ENCODE assay signal across 9 mouse cellular contexts in the genomic region with DNA sequence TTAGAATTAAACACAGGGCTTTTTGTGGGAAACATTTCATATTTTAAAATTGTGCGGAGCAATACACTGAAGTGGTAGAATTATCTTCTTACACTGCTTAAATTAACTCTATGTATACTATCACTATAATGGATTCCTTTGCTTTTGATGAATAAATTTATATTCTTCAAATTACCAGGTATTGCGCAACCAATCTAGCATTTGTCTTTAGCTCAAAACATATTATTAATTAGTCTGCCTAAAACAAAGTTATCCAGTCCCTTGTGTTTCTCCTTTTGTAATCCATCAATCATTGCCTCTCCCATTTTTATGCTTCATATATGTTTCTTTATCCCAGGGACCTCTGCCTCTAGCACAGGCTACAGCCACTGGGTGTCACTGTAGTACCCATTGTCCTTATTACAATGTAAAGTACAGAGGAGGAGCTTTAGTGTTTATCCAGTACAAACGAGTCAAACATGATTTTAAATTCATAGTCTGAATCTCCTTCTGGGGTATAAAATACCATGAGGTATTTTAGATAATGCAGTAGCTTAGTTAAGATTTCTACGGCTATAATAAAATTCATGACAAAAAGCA.
DNase-seq lines count a peak whose midpoint lies in the region.
"Had no signal": no experiment of that assay in that cellular context is flagged by ENCODE, and none has a peak within 500 bp of the region (broad histone marks: within the 10 kb centered on the region; RNA-seq: fewer than 3 reads in every experiment).

No protein-coding gene starts in this region.

- DNase-seq in adrenal gland, postnatal 10 days: peak; percentile 2
- no peak for DNase-seq in adrenal gland, postnatal 25 days
- peak; percentile 27 to 34 for DNase-seq in left cerebral cortex, adult 18-20 months (ENCODE audit: low spot score in 2 of 2)
- DNase-seq in left cerebral cortex, postnatal 36 days (ENCODE audit: low spot score in 2 of 2): no peak
- peak; percentile 11 for DNase-seq in ES-CJ7 (ENCODE audit: low read depth, low spot score)
- peak; percentile 44 to 52 for DNase-seq in cerebellum, postnatal 36 days
- no peak for DNase-seq in thymus, postnatal 14 days
- no peak for DNase-seq in lung, adult 18-20 months
- DNase-seq: liver, postnatal 0 days had no signal

- intact Hi-C loops in left cerebral cortex, postnatal 36 days (cut with DNase I): no loop called here

Comparison
In these comparisons a context has a peak if more than half of its experiments do, and no peak if none do; other contexts are left out.
1. DNase-seq: peak in adrenal gland, postnatal 10 days (single experiment), left cerebral cortex, adult 18-20 months (2 of 2), ES-CJ7 (single experiment) and cerebellum, postnatal 36 days (2 of 2); none in adrenal gland, postnatal 25 days (single experiment), left cerebral cortex, postnatal 36 days (0 of 2), thymus, postnatal 14 days (single experiment) and lung, adult 18-20 months (0 of 2).